Mouse (Mus musculus): ENCODE data around the gene Anpep. TPM values are rescaled to one million over a fixed set of nuclear protein-coding genes. Genes with fewer than 3 reads are reported as not detected.

The Anpep gene
- 10 to 100 TPM in 1 of 2 experiments, 1 to 10 TPM in 1; 6.8 to 15.4 TPM for total RNA-seq (2021)
- long read RNA-seq, experiment 1, partial matches to known transcripts: 0 of 3 reads
- long read RNA-seq, experiment 1, other reads (novel, unspliced or antisense): 1 of 3 reads
- long read RNA-seq, experiment 2, partial matches to known transcripts: 0 of 1 reads
- long read RNA-seq, experiment 2, other reads (novel, unspliced or antisense): 0 of 1 reads

DNA sequence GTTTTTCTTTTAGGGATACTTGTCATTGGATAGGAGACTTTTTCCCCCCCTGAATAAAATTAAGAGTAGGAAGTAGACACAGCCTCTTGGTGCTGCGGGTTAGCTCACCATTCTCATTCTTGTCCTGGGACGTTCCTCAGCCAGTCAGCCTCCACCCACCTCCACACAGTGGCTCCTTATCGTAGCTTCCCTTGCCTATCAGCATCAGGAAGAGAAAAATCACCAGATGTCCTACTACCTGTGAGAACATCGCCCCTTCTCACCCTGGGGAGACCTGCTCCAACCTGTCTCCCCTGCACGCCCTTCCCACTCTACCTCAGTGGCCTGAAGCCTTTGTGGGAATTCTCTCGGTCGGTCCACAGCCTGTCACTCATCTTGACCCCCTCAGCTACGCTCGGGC is at the start of gene Anpep:
Gene Anpep (minus strand): TSS at position 249 of the 400 bp plus-strand sequence.
- DNase-seq (ENCODE audit: low spot score in 2 of 2): no peak

DNA sequence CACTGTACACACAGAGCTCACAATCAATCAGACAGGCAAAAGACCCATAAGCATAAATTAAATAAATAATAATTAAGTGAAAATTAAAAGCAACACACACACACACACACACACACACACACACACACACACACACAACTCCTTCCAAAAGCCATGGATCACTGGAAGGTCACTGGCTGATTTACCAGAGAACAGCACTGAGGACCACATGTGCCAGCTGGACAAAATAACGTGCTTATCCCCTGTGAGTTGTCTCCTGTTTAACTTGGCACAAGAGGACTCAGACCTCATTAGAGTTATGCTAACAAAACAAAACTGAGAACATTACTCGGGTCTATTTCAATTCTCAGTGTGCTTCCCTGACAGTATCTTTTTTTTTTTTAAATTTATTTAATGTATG is 46.5 kb upstream of the Anpep start:
- no peak for DNase-seq (ENCODE audit: low spot score in 2 of 2)

DNA sequence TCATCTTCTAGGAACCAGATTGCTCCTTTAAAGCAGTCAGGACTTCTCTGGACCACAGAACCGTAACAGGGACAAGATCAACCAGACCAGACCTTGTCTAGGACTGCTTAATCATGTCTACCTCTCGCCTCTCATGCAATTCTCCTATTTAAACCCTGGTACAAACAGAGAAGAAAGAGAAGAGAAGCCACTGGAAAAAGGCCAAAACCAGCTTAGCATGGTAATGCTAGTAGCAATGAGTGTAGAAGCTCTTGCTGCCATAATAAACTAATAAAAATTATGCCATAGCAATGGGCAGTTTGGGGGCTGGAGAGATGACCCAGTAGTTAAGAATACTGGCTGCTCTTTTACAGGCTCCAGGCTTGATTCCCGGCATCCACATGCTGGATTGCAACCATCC is 46.1 kb upstream of the Anpep start:
- no peak for DNase-seq (ENCODE audit: low spot score in 2 of 2)

DNA sequence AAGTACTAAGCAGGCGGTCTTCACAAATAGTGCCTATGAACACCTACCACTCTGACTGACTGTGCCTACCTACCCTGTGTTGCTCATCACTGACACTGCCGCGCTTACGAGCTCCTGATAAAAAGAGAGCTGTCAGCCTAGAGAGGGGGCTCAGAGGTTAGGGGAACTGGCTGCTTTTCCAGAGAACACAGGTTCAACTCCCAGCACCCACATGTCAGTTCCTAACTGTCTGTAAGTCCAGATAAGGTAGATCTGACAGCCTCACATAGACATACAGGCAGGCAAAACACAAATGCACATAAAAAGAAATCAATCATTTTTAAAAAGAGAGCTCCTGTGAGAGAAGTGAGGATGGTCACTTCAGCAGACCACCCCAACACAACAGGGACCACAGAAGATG is 44.3 kb upstream of the Anpep start:
- no peak for DNase-seq (ENCODE audit: low spot score in 2 of 2)

DNA sequence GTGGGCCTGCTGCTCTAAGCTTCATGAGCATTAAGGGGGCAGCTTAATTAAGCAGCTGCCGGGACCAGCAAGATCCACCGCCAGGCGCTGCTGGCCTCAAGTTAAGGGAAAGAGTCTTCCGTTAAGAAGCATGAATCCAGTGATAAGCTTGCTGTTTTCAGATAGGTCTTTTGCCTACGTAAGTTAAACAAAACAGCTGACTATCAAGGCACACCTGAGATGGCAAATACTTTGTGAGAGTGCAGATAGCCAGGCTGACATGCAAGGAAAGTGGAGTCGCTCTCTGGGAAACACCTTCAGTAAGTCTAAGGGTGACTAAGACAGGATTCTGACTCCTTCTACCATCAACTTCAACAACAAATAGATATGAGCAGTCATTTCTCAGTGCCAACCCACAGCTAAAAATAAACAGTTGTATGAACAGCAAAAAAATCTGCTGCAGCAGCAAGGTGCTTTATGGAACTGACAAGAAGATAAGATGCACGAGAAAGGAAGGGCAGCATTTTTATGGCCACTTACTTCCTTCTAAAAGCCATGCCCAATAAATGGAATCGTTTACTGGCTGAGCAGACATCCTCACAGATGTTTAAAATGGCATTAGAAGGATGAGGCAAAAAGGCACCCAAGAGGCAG is 42.4 kb upstream of the Anpep start:
- DNase-seq (ENCODE audit: low spot score in 2 of 2): no peak

DNA sequence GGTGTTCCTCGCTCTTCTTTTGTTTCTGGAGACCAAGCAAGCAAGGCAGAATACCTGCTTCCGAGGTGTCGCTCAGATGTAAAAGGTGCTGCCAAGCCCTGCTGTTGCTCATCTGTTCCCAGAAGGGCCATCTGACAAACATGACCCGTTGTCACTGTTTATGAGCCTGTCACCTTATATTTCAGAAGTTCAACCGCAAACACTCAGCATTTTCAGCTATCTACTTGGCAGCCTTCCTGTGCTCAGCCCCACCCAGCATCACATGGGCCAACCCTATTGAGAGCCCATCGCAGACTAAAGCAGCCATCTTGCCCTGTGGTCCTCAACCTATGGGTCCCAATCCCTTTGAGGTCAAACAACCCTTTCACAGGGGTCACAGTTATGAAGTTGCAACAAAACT is 39.9 kb upstream of the Anpep start:
- no peak for DNase-seq (ENCODE audit: low spot score in 2 of 2)

DNA sequence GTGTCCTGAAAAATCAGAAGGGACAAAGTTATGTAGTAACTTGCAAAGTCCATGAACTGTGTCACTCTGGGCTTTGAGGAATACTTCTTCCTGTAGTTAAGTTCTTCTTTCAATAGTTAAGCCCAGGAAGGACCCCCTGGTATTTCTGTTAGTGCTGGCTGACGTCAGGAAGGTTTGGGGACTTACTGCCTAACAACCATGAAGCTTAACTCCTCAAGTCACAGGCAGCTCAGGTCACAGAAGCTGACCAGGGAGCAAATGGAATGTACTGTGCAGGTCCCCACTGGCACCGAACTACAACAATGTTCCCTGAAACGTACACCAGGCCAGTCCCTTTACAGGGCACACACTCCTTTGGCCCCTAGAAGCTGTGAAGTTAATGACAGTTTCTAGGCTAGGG is 34.4 kb upstream of the Anpep start:
- no peak for DNase-seq (ENCODE audit: low spot score in 2 of 2)

DNA sequence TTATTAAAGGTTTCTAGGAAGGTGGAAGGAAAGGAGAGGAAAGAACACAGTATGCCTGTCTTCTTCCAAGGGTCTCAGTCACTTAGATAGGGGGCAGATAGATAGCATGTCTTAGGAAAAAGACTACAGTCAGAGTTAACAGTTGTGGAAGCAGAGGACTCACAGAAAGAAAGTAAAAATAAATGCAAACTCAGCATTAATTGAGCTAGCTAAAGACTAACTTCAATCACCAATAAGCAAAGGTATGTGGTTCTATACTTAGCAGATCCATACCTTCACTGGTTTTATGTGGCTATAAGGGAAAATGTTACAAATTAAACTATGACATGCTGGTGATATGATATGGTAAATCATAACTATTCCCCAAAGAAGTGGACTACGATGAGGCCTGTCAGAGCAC is 33.9 kb upstream of the Anpep start:
- DNase-seq (ENCODE audit: low spot score in 2 of 2): no peak

DNA sequence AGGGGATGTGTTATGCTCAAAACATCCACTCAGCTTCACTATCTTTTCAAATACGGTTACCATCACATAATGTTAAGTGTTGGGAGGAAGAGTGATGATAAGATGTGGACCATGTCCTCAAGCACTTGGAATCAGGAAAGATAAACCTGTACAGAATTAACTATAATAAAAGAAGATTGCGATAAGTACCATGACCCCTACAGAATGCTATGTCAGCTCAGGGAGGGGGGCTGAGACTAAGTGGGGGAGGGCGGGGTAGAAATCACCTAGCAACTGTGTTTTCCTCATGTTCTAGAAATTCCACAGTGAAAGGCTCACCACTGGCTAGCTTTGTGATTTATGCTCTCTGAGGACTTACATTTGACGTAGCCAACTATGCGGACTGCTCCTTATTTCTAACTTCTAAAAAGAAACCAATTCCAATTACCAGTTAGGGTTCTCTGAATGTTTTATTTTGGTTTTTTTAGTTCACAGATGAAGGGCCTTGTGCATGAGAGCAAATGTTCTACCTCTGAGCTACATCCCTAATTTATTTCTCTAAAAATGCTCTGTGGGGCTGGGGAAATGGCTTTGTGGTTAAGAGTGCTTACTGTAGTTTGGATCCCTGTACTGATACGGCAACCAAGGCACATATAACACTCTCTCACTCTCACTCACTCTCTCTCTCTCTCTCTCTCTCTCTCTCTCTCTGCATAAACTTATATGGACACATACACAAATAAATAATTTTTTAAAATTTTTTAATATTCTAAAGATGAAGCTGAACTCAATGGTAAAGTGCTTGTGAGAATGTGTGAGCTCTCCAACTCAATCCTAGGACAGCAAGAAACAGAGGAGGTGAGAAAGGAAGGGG is 31.9 kb upstream of the Anpep start:
- no peak for DNase-seq (ENCODE audit: low spot score in 2 of 2)

DNA sequence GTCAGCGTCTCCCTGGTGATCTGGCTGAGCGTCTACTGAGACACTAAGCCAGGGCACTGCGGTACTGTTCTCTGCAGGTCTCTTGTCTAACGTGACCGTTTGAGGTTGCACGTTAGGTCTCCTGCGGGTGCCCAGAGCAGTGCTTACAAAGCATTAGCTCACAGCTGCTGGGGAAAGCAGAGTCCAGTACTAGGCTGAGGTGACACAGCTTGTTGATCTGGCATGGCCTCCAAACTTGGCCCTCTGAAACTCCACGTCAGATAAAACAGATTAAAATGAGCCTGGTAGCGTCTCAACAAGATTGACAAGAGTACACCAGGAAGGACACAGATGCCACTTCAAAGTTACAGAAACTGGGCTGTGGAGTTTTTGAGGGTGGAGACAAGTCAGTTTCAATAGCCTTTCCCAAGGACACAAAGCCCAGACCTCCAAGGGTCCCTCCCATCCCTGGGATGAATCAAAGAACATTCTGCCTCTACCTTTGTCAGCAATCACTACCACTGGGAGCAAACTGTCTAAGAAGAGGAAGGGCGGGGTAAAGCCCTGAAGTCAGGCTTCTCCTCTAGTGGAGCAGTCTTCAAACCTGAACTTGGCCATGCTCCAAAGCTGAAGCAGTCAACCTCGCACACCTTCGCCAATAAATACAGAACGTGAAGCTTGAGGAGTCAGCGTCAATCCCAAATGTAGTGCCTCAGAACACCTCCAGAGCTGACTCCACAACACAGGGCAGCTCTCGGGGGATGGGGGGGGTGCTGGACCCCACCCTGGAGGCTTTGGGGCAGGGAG is 29.8 kb upstream of the Anpep start:
- DNase-seq (ENCODE audit: low spot score in 2 of 2): no peak

DNA sequence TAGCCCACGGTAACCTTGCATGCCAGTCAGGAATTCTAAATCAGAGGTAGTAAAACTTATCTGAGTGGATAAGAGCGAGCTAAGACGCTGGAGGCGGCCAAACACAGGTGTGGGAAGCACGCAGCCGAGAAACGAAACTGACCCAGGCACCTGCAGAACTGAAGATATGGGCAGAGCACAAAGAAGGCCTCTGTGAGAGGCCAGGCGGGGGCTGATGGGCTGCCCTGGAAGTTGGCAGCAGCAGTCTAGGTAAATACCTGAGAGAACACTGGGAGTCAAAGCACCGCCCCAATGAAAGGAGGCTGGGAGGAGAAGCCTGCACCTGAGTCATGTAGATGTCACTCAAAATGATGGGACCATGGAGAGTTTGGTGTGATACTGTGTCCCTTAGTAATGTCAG is 27.7 kb upstream of the Anpep start:
- DNase-seq (ENCODE audit: low spot score in 2 of 2): no peak

DNA sequence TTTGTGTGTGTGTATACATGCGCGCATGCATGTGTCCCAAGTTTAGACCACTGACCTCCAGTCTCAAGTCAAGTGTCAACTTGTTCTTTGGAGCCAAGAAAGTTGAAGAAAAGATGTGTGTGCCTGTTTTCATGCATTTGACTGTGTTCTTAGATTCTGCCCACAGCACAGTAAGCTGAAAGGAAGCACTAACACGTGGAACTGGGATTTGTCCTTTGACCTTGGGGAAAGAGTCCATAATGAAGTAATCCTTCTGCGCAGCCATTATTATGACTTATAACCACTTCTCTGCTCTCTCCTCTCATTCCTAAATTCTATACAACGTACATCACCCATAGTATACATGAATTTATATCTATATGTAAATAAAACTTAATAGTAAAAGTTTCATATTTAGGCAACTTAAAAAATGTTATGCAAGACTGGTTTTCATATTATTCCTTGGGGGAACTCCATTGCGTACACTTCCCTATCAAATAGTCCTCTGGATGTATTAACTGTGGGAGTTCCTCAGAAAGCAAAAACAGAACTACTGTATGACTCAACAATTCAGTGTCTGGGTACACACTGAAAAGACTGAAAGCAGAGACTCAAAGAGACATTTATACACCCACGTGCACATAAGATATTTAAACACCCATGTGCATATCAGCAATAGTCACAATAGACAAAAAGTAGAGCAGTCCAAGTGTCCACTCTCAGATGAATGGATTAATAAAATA is 22.9 kb upstream of the Anpep start:
- no peak for DNase-seq (ENCODE audit: low spot score in 2 of 2)

DNA sequence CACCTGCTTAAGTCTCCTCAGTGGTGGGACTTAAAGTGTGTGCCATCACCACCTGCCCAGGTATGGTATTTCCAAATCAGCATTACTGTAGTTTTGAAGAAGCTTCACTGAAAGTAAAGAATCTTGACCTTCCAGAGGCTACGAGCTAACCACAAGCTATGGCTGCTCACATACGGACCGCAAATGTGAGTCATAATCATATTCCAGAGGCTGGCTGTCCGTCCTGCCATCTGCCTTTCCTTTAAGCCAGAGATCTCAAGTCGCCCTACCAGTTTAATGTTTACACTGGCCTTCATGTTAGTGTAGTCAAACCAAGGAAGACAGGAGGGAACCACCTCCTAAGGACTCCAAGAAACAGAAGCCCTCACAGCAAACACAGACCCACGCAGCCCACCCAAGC is 21.0 kb upstream of the Anpep start:
- DNase-seq (ENCODE audit: low spot score in 2 of 2): no peak

DNA sequence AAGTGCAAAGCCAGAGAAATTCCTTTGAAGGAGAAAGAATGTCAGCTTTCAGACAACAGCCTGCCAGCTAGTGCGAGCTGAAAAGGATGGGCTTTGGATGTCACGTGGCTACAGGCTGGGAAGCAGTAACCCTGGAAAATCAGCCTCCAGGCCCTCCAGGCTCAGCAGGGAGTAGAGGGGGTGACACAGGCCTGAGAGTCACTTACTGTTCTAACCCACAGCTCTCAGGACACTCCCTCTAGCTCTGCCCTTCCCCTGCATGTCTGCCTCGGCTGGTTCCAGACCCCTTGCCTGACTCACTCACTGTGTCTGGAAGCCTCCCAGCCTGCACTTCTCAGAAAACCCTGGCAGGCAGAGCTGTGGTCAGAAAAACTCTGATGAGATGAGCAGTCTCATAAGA is 20.1 kb upstream of the Anpep start:
- DNase-seq (ENCODE audit: low spot score in 2 of 2): no peak

DNA sequence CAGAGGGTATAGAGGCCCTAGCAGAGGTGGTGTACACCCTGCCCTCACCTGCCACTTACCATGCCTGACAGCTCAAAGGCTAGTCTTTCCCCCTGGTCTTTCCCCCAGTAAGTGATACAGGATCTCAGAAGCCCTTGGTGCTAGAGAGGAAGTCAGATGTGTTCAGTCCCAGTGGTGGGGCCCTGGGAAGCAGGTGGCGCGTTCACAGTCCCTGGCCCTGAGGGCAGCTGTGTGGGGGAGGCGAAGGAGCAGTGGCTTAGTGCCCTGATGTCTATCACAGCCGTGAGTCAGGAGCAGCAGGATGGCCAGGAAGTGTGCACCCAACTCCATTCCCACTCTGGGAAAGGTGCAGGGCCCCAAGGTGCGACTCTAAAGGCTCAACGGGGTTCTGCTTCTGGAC is 19.2 kb upstream of the Anpep start:
- DNase-seq (ENCODE audit: low spot score in 2 of 2): no peak

DNA sequence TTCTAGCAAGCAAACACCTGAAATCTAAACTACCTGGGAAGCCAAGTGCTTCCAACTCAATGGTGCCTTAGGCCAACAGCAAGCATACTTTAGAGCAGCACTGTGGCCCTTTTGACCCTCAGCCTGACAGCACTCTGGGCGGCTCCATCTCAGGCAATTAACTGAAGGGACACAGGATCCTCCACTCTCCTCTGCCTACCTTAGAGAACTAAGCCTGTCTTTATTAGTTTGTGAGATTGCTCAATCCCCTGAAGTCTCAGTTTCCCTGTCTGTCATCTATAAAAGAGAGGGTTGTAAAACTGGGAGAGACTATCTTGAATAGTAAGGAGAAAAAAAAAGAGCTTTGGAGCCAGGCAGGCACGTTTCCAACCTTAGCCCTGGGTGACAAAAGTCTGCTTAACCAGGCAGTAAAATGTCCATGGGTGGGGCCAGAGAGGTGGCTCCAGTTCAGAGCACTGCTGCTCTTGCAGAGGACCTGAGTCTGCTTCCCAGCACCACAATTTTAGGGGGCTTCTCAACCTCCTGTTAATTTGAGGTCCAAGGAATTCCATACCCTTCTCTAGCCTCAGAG is 17.7 kb upstream of the Anpep start:
- DNase-seq (ENCODE audit: low spot score in 2 of 2): no peak

DNA sequence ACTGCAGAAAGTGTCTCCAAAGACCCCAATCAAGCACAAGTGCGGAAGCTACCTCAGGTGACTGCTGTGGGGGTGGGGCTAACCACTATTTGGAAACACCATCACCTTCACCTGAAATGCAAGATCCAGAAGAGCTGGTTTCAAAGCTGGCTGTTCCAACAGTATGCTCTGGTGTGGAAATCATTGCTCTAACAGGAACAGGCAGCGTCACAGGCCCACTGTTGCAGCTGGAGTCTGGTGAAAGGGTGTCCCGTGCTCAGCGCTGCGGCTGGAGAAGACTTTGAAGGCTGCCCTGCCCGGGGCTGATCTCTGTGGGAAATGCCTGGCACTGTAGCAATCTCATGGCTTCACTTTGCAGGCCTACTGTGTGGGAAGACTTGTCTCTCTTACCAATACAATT is 12.5 kb upstream of the Anpep start:
- DNase-seq (ENCODE audit: low spot score in 2 of 2): no peak

DNA sequence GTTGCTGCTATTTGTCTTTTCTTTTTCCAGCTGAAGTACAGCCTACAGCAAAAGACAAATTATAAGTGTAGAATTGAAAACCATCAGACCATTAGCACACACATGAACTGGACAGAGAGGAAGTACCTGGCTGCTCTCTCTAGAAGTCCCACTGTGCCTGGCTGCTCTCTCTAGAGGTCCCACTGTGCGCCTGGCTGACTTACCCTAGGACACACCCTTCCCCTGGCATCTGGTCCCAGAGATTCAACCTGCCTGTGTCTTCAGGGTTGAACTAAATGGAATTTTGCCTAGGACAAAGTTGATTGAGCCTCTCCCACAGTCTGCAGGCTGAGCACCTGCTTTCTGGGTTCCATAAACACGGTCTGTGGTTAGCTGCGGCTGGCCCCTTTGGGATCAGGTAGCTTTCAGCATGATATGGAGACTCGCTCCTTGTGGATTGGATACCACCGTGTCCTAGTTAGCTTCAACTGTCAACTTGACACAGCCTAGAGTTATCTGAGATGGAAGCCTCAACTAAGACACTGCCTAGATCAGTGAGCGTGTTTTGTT is 11.0 kb upstream of the Anpep start:
- no peak for DNase-seq (ENCODE audit: low spot score in 2 of 2)

DNA sequence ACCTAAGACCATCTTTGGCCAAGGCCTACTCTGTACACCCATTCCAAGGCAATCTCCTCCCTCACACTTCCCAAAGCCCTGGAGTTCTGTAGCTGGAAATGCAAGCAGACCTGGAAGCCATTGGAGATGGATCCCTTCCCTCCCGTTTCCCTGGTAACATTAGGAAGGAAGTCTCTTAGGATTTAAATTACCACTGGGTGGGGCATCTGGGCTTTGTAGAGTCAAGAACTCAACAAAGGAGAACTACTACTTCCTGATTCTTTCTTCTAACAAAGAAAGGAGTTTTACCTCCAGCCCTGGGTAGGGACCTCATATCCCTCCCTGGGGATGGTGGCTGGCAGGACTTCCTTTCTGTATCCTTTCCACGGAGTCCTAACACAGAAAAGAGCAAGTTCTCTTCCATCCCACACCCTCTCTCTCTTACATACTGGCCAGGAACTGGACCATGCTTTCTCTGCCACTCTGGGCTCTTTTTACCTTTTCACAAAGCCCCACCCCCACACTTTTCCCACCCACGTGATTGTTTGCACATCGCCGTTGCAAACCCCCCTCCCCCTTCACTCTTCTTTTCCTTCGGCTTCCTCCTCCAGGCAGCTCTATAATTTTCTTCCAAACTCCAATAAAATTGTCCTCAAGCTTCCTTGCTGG is 8.3 kb upstream of the Anpep start:
- no peak for DNase-seq (ENCODE audit: low spot score in 2 of 2)

DNA sequence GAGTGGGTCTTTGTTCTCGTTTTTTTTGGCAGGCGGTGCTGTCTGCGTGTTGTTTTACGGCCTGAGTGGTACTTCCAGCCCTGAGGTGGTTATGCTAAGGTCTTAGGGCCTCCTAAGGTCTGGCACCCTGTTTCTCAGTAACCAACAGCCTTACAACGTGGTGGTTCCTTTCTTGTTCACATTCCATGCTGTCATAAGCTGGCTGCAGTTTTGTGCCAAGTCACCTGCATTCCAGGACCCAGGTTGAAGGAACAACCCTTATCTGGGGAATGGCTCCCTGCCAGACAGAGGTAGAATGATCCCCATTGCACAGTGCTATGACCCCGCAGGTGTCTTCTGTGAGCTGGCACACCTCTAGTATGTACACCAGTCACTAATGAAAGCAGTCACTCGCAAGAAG is 7.6 kb upstream of the Anpep start:
- no peak for DNase-seq (ENCODE audit: low spot score in 2 of 2)

Measured in adrenal gland, adult 18-20 months (tissue).